Mouse (Mus musculus) lung, embryonic 16.5 days (tissue): ENCODE data around the gene Neu2. TPM values are rescaled to one million over a fixed set of nuclear protein-coding genes. Genes with fewer than 3 reads are reported as not detected.

Experiments used
- ATAC-seq: fragments of 200-750 bp; cut with Nextera tagmentation; 2 replicates; pipeline ENCODE4 v1.8.0; 2017; ENCODE audit warnings: low read depth, mild to moderate bottlenecking, moderate library complexity
- H3K27ac ChIP-seq: fragments of 300-500 bp; sonication (generic); 2 replicates; pipeline ENCODE4 v1.5.1; 2014; ENCODE audit warnings: mild to moderate bottlenecking, control low read depth, low read length
- H3K27me3 ChIP-seq: fragments of 300-500 bp; sonication (generic); 2 replicates; pipeline ENCODE4 v1.6.1; 2014; ENCODE audit warnings: low read depth, low read length, mixed read lengths; ENCODE audit not compliant: control insufficient read depth, insufficient read depth
- H3K36me3 ChIP-seq: fragments of 300-500 bp; sonication (generic); 2 replicates; pipeline ENCODE4 v1.6.1; 2014; ENCODE audit warnings: low read length; ENCODE audit not compliant: control insufficient read depth, insufficient read depth
- H3K4me1 ChIP-seq: fragments of 300-500 bp; sonication (generic); replicated peaks from 2 replicates; pipeline ENCODE4 v1.6.1; 2014; ENCODE audit warnings: low read length, mixed read lengths; ENCODE audit not compliant: control insufficient read depth, insufficient read depth
- H3K4me2 ChIP-seq: fragments of 300-500 bp; sonication (generic); 2 replicates; pipeline ENCODE4 v1.6.1; 2014; ENCODE audit warnings: low read depth, low read length, control low read depth
- H3K4me3 ChIP-seq: fragments of 300-500 bp; sonication (generic); 2 replicates; pipeline ENCODE4 v1.5.1; 2014; ENCODE audit warnings: mild to moderate bottlenecking, low read length, control low read depth
- H3K9ac ChIP-seq: fragments of 300-500 bp; sonication (generic); 2 replicates; pipeline ENCODE4 v1.6.1; 2014; ENCODE audit warnings: low read length, control low read depth
- H3K9me3 ChIP-seq: fragments of 300-500 bp; sonication (generic); 2 replicates; pipeline ENCODE4 v1.6.1; 2016; ENCODE audit warnings: low read length; ENCODE audit not compliant: control insufficient read depth
- WGBS: fragments of 180-500 bp; shearing (Covaris S2); extraction: QIAGEN DNeasy Blood & Tissue Kit; methylation state at CpG from one replicate; pipeline ENCODE4 v1.1.7; 2014; 5-methylcytosine and 5-hydroxymethylcytosine counted together
- polyA plus RNA-seq: library from polyadenylated mRNA; unstranded; fragments of >200 nt; fragmentation: Nextera tagmentation; extraction: Ambion mirVana; gene quantifications from 2 replicates; pipeline ENCODE4 v1.2.1, GENCODE M21; 2015

The Neu2 gene
- polyA plus RNA-seq, 1 experiment from 2014 or later, result 5.4 TPM

- WGBS, result 32% methylated on average over 6 of the region's 6 CpGs
- Histone ChIP-seq H3K4me3 (no peak overlapping the region), H3K27me3 (no peaks in the 10 kb centered on the region), H3K9ac (no peak overlapping the region), H3K4me1 (peaks cover 5% of the 10 kb centered on the region; the same call in 1 of the 2 replicates), H3K36me3 (no peaks in the 10 kb centered on the region), H3K9me3 (no peaks in the 10 kb centered on the region), H3K4me2 (no peak overlapping the region), H3K27ac (no peak overlapping the region)
- no peak for ATAC-seq
Measured at GRCm38 (mm10) chr1:87568398-87568797, 58.7 kb downstream of the Neu2 start.

- Histone ChIP-seq H3K9me3 (no peaks in the 10 kb centered on the region), H3K4me2 (peak overlapping the region; percentile 37), H3K9ac (0 out of 2 replicates have a peak overlapping the region, but pooled peaks have one; percentile 26), H3K27me3 (no peaks in the 10 kb centered on the region), H3K27ac (peak overlapping the region; percentile 92), H3K36me3 (no peaks in the 10 kb centered on the region), H3K4me1 (peaks cover 15% of the 10 kb centered on the region; the same call in 1 of the 2 replicates), H3K4me3 (peak overlapping the region; percentile 24)
- no peak for ATAC-seq
- WGBS, result 58% methylated on average over 5 of the region's 5 CpGs
Measured at GRCm38 (mm10) chr1:87573261-87573660, 63.6 kb downstream of the Neu2 start.

- Histone ChIP-seq H3K4me1 (peaks cover 15% of the 10 kb centered on the region; the same call in 1 of the 2 replicates), H3K9me3 (no peaks in the 10 kb centered on the region), H3K27ac (peak within 1 kb of the TSS; percentile 92), H3K27me3 (no peaks in the 10 kb centered on the region), H3K4me2 (peak within 1 kb of the TSS; percentile 37), H3K36me3 (no peaks in the 10 kb centered on the region), H3K4me3 (peak within 1 kb of the TSS; percentile 24), H3K9ac (0 out of 2 replicates have a peak within 1 kb of the TSS, but pooled peaks have one; percentile 26)
- ATAC-seq, result peak; percentile 79
- WGBS, result 43% methylated on average over 6 of the region's 6 CpGs
Measured at GRCm38 (mm10) chr1:87573800-87574215, 64.1 kb downstream of the Neu2 start, which contains the start of gene Ngef. Ngef (minus strand) TSS chr1:87573870.

GRCm38 (mm10) chr1:87574353-87574752, 64.7 kb downstream of the Neu2 start:
- Histone ChIP-seq H3K27me3 (no peaks in the 10 kb centered on the region), H3K9me3 (no peaks in the 10 kb centered on the region), H3K27ac (peak overlapping the region; percentile 92), H3K4me1 (peaks cover 15% of the 10 kb centered on the region; the same call in 1 of the 2 replicates), H3K4me3 (peak overlapping the region; percentile 13), H3K9ac (no peak overlapping the region), H3K36me3 (no peaks in the 10 kb centered on the region), H3K4me2 (peak overlapping the region; percentile 21)
- peak; percentile 41 for ATAC-seq
- WGBS, result 46% methylated on average over 6 of the region's 6 CpGs

DNA sequence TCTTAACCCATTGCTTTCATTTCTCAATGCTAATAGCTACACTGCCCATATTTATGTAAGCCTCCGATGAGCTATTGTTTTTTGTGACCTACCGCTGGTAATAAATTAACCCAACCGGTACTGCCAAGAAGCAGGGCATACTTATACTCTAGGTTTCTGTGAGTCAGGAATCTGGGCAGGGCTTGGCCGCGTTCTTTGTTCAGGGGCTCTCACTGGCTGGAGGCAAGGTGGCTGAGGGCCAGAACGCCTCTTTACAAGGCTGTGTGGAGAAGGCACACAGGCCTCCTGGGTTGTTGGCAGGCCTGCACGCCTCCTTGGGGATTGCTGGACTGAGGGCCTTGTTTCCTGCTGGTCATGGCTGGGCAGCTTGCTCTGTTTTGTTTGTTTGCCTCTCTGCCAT, 65.1 kb downstream of the Neu2 start:
- peak; percentile 95 for ATAC-seq
- peak overlapping the region; percentile 21 for H3K4me2 ChIP-seq
- peak overlapping the region; percentile 92 for H3K27ac ChIP-seq
- peaks cover 15% of the 10 kb centered on the region; the same call in 1 of the 2 replicates for H3K4me1 ChIP-seq
- peak overlapping the region; percentile 8; the same call in 1 of the 2 replicates for H3K4me3 ChIP-seq
- H3K9me3 ChIP-seq, result no peaks in the 10 kb centered on the region
- no peaks in the 10 kb centered on the region for H3K36me3 ChIP-seq
- 28% methylated on average over 7 of the region's 7 CpGs for WGBS
- H3K27me3 ChIP-seq, result no peaks in the 10 kb centered on the region
- peak overlapping the region; percentile 40 for H3K9ac ChIP-seq

DNA sequence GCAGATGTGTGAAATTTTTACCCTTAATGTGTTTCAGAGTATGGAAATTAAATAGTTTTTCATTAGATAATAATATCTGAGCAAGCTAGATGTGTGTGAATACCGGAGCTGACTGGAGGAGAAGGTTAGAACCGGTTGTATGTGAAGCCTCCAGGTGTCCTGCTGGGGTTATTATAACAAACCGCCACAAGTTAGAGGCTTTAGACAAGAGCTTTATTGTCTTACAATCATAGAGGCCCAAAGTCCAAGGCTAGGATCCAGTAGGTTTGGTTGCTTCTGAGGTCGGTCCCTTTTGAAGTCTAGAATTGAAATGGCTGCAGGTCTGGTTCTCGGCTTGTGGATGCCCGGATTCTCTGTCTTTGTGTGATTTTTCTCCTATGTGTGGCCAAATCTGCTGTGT, 69.3 kb downstream of the Neu2 start:
- no peak for ATAC-seq
- no peaks in the 10 kb centered on the region for H3K9me3 ChIP-seq
- no peak overlapping the region for H3K4me3 ChIP-seq
- no peak overlapping the region for H3K27ac ChIP-seq
- H3K9ac ChIP-seq, result no peak overlapping the region
- no peaks in the 10 kb centered on the region for H3K36me3 ChIP-seq
- 80% methylated on average over 6 of the region's 6 CpGs for WGBS
- no peak overlapping the region for H3K4me2 ChIP-seq
- H3K27me3 ChIP-seq, result no peaks in the 10 kb centered on the region
- peaks cover 9% of the 10 kb centered on the region; the same call in 1 of the 2 replicates for H3K4me1 ChIP-seq

DNA sequence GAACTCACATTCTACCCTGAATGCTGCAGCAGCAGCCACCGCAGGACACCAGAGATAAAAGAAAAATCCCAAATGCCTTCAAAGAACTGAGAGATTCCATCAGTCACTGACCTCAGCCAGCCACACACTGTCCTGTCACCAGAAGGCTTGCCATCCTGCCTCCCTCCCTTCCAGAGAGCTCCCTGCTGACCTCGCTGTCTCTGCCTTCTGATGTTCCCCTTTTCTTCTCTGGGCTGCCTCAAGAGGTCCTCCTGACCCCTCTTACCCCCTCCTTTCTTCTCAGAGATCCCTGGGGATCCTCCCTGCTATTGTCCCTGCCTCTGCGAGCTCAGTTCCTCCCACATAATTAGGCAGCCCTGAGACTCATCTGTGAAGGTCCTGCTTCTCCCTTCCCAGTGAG, 71.1 kb downstream of the Neu2 start:
- ATAC-seq, result no peak
- WGBS, result 16% methylated on average over 3 of the region's 3 CpGs
- H3K4me1 ChIP-seq, result no peaks in the 10 kb centered on the region
- H3K9me3 ChIP-seq, result no peaks in the 10 kb centered on the region
- no peaks in the 10 kb centered on the region for H3K36me3 ChIP-seq
- H3K27me3 ChIP-seq, result no peaks in the 10 kb centered on the region
- no peak overlapping the region for H3K4me2 ChIP-seq
- no peak overlapping the region for H3K27ac ChIP-seq
- H3K9ac ChIP-seq, result no peak overlapping the region
- H3K4me3 ChIP-seq, result no peak overlapping the region

- no peaks in the 10 kb centered on the region for H3K9me3 ChIP-seq
- no peak overlapping the region for H3K27ac ChIP-seq
- H3K9ac ChIP-seq, result no peak overlapping the region
- no peaks in the 10 kb centered on the region for H3K4me1 ChIP-seq
- no peak for ATAC-seq
- no peaks in the 10 kb centered on the region for H3K27me3 ChIP-seq
- no peak overlapping the region for H3K4me2 ChIP-seq
- H3K36me3 ChIP-seq, result no peaks in the 10 kb centered on the region
- H3K4me3 ChIP-seq, result no peak overlapping the region
- 85% methylated on average over 7 of the region's 7 CpGs for WGBS
Measured at GRCm38 (mm10) chr1:87589162-87589561, 79.5 kb downstream of the Neu2 start.

- WGBS, result 62% methylated on average over 8 of the region's 8 CpGs
- no peak for ATAC-seq
- H3K27ac ChIP-seq, result no peak overlapping the region
Measured at GRCm38 (mm10) chr1:87589980-87590379, 80.3 kb downstream of the Neu2 start.

More at GRCm38 (mm10) chr1:87589980-87590379, 80.3 kb downstream of the Neu2 start:
- no peaks in the 10 kb centered on the region for H3K4me1 ChIP-seq
- no peak overlapping the region for H3K4me3 ChIP-seq
- no peaks in the 10 kb centered on the region for H3K27me3 ChIP-seq
- no peaks in the 10 kb centered on the region for H3K36me3 ChIP-seq
- H3K4me2 ChIP-seq, result no peak overlapping the region
- H3K9me3 ChIP-seq, result no peaks in the 10 kb centered on the region
- no peak overlapping the region for H3K9ac ChIP-seq
